Mouse (Mus musculus) left cerebral cortex, adult 8-10 months (tissue): ENCODE data around the gene Hnrnpl. TPM values are rescaled to one million over a fixed set of nuclear protein-coding genes. Genes with fewer than 3 reads are reported as not detected.

ENCODE experiments used
- DNase-seq, 2 experiments: peaks; one replicate each; pipeline ENCODE4 v3.0.0; 2022; ENCODE audit warnings: low spot score in 2 of 2
- total RNA-seq, 4 experiments: library from RNA; stranded (reverse); gene quantifications; 2 replicates each; pipeline ENCODE4 v1.2.4; 2022

Hnrnpl gene
- total RNA-seq, 4 experiments from 2014 or later = 433 to 466 (median 453) TPM

GRCm38 (mm10) chr7:28870901-28871664 is 62.7 kb downstream of the Hnrnpl start:
- DNase-seq = no peak

Other genes with a start within 250 kb of the Hnrnpl start
- gene Samd4b, start 210.4 kb upstream of the Hnrnpl start, total RNA-seq = 10 to 100 TPM; 58.2 to 70.1 (median 61.7) TPM
- 1 to 10 TPM; 8.4 to 9.0 (median 8.5) TPM for gene Pak4, start 210.4 kb upstream of the Hnrnpl start, total RNA-seq
- gene Acp7, start 177.2 kb upstream of the Hnrnpl start, total RNA-seq = 1 to 10 TPM; 1.5 to 2.8 (median 2.1) TPM
- gene Fbxo27, start 115.7 kb upstream of the Hnrnpl start, total RNA-seq = 10 to 100 TPM; 18.3 to 20.9 (median 20.4) TPM
- 1 to 10 TPM; 1.8 to 4.3 (median 2.8) TPM for gene Fbxo17, start 91.7 kb upstream of the Hnrnpl start, total RNA-seq
- 10 to 100 TPM; 54.2 to 65.8 (median 60.4) TPM for gene Mrps12, start 66.7 kb upstream of the Hnrnpl start, total RNA-seq
- 10 to 100 TPM; 11.5 to 15.7 (median 13.9) TPM for gene Sars2, start 66.5 kb upstream of the Hnrnpl start, total RNA-seq
- gene Ccer2, start 52.4 kb upstream of the Hnrnpl start, total RNA-seq = 1 to 10 TPM; 1.7 to 2.8 (median 2.4) TPM
- 100 to 1,000 TPM; 132 to 145 (median 141) TPM for gene Sirt2, start 41.8 kb upstream of the Hnrnpl start, total RNA-seq
- 10 to 100 TPM; 32.2 to 34.7 (median 33.3) TPM for gene Nfkbib, start 41.0 kb upstream of the Hnrnpl start, total RNA-seq
- 1 to 10 TPM; 2.0 to 4.9 (median 4.1) TPM for gene Rinl, start 19.6 kb upstream of the Hnrnpl start, total RNA-seq
- gene Ech1, start 16.7 kb downstream of the Hnrnpl start, total RNA-seq = 10 to 100 TPM; 57.9 to 68.0 (median 62.2) TPM
- 1 to 10 TPM; 1.4 to 3.4 (median 3.0) TPM for gene Lgals4, start 25.3 kb downstream of the Hnrnpl start, total RNA-seq
- gene Lgals7, start 55.3 kb downstream of the Hnrnpl start, total RNA-seq = not detected
- gene Capn12, start 72.9 kb downstream of the Hnrnpl start, total RNA-seq = 1 to 10 TPM in 3 of 4 experiments, under 1 TPM in 1; 0.41 to 2.3 (median 1.3) TPM
- 100 to 1,000 TPM; 161 to 178 (median 177) TPM for gene Actn4, start 153.8 kb downstream of the Hnrnpl start, total RNA-seq
- 100 to 1,000 TPM; 197 to 208 (median 204) TPM for gene Eif3k, start 173.3 kb downstream of the Hnrnpl start, total RNA-seq
- 1 to 10 TPM in 3 of 4 experiments, under 1 TPM in 1; 0.99 to 3.7 (median 2.1) TPM for gene Map4k1, start 173.5 kb downstream of the Hnrnpl start, total RNA-seq